Mouse (Mus musculus): Measurements from ENCODE around the gene Tspan12. TPM values are rescaled to one million over a fixed set of nuclear protein-coding genes. Genes with fewer than 3 reads are reported as not detected.
A peak's percentile ranks its signal among the peaks of the same experiment; 100 is the strongest.
"Not testable (repeated sequence)": the region's sequence is repeated elsewhere in the genome, so short reads cannot be mapped to it uniquely, and the experiment has no call there.

The Tspan12 gene
- polyA plus RNA-seq, 1 experiment from 2014 or later: 67.3 TPM

GRCm38 (mm10) chr6:21790550-21791086 is 61.7 kb downstream of the Tspan12 start:
- 74% methylated on average over 4 of the region's 4 CpGs for WGBS
- H3K9me3 ChIP-seq: no peaks in the 10 kb centered on the region
- H3K36me3 ChIP-seq: 0 out of 2 replicates have a peak, but pooled peaks cover 2% of the 10 kb centered on the region
- no peaks in the 10 kb centered on the region for H3K27me3 ChIP-seq (ENCODE audit: insufficient read depth, poor library complexity, severe bottlenecking)
- H3K27ac ChIP-seq: no peak overlapping the region
- H3K4me3 ChIP-seq: no peak overlapping the region
- peaks cover 14% of the 10 kb centered on the region for H3K4me1 ChIP-seq
- no peak for DNase-seq (ENCODE audit: low spot score)

- H3K4me3 ChIP-seq: no peak overlapping the region
- no peaks in the 10 kb centered on the region for H3K9me3 ChIP-seq
- DNase-seq (ENCODE audit: low spot score): no peak
- peaks cover 14% of the 10 kb centered on the region for H3K4me1 ChIP-seq
- whole genome bisulfite sequencing: 54% methylated on average over 2 of the region's 2 CpGs
- 0 out of 2 replicates have a peak, but pooled peaks cover 2% of the 10 kb centered on the region for H3K36me3 ChIP-seq
- no peaks in the 10 kb centered on the region for H3K27me3 ChIP-seq (ENCODE audit: insufficient read depth, poor library complexity, severe bottlenecking)
- H3K27ac ChIP-seq: no peak overlapping the region
These were observed 62.3 kb downstream of the Tspan12 start for GRCm38 (mm10) chr6:21790036-21790435.

- DNase-seq (ENCODE audit: low spot score); H3K27me3 ChIP-seq (ENCODE audit: insufficient read depth, poor library complexity, severe bottlenecking); H3K27ac ChIP-seq; H3K36me3 ChIP-seq; H3K9me3 ChIP-seq; H3K4me3 ChIP-seq: not testable (repeated sequence)
- 27% methylated on average over 1 of the region's 1 CpGs for WGBS
- H3K4me1 ChIP-seq: peaks cover 14% of the 10 kb centered on the region
These were observed 62.7 kb downstream of the Tspan12 start for GRCm38 (mm10) chr6:21789582-21789981.

GRCm38 (mm10) chr6:21787757-21788156 is 64.6 kb downstream of the Tspan12 start:
- no peak overlapping the region for H3K27ac ChIP-seq
- no peaks in the 10 kb centered on the region for H3K36me3 ChIP-seq
- H3K9me3 ChIP-seq: no peaks in the 10 kb centered on the region
- DNase-seq (ENCODE audit: low spot score): no peak
- WGBS: 78% methylated on average over 11 of the region's 11 CpGs
- no peaks in the 10 kb centered on the region for H3K27me3 ChIP-seq (ENCODE audit: insufficient read depth, poor library complexity, severe bottlenecking)
- H3K4me1 ChIP-seq: peaks cover 14% of the 10 kb centered on the region
- no peak overlapping the region for H3K4me3 ChIP-seq

GRCm38 (mm10) chr6:21787274-21787673 is 65.0 kb downstream of the Tspan12 start:
- H3K27ac ChIP-seq: no peak overlapping the region
- no peak overlapping the region for H3K4me3 ChIP-seq
- no peaks in the 10 kb centered on the region for H3K9me3 ChIP-seq
- 24% methylated on average over 6 of the region's 6 CpGs for WGBS
- H3K4me1 ChIP-seq: peaks cover 14% of the 10 kb centered on the region
- no peaks in the 10 kb centered on the region for H3K27me3 ChIP-seq (ENCODE audit: insufficient read depth, poor library complexity, severe bottlenecking)
- DNase-seq (ENCODE audit: low spot score): no peak
- H3K36me3 ChIP-seq: no peaks in the 10 kb centered on the region

GRCm38 (mm10) chr6:21774213-21774916 is 78.0 kb downstream of the Tspan12 start:
- Histone ChIP-seq H3K4me3 (no peak overlapping the region), H3K27me3 (ENCODE audit: insufficient read depth, poor library complexity, severe bottlenecking) (no peaks in the 10 kb centered on the region), H3K9me3 (no peaks in the 10 kb centered on the region), H3K27ac (no peak overlapping the region), H3K36me3 (peaks cover 7% of the 10 kb centered on the region), H3K4me1 (no peaks in the 10 kb centered on the region)
- DNase-seq (ENCODE audit: low spot score): no peak
- 87% methylated on average over 7 of the region's 7 CpGs for WGBS

GRCm38 (mm10) chr6:21769447-21769809 is 82.9 kb downstream of the Tspan12 start:
- Histone ChIP-seq H3K9me3 (no peaks in the 10 kb centered on the region), H3K4me3 (no peak overlapping the region), H3K4me1 (no peaks in the 10 kb centered on the region), H3K27me3 (ENCODE audit: insufficient read depth, poor library complexity, severe bottlenecking) (no peaks in the 10 kb centered on the region), H3K27ac (no peak overlapping the region), H3K36me3 (peaks cover 7% of the 10 kb centered on the region)
- no peak for DNase-seq (ENCODE audit: low spot score)
- WGBS: 85% methylated on average over 1 of the region's 1 CpGs

GRCm38 (mm10) chr6:21768745-21769446 is 83.4 kb downstream of the Tspan12 start:
- WGBS: 84% methylated on average over 9 of the region's 9 CpGs

GRCm38 (mm10) chr6:21767787-21768221 is 84.5 kb downstream of the Tspan12 start:
- no peaks in the 10 kb centered on the region for H3K27me3 ChIP-seq (ENCODE audit: insufficient read depth, poor library complexity, severe bottlenecking)
- 90% methylated on average over 12 of the region's 12 CpGs for WGBS
- no peaks in the 10 kb centered on the region for H3K9me3 ChIP-seq
- H3K4me1 ChIP-seq: no peaks in the 10 kb centered on the region
- H3K4me3 ChIP-seq: no peak overlapping the region
- H3K36me3 ChIP-seq: peaks cover 7% of the 10 kb centered on the region
- H3K27ac ChIP-seq: no peak overlapping the region
- DNase-seq (ENCODE audit: low spot score): no peak

More at GRCm38 (mm10) chr6:21768745-21769446, 83.4 kb downstream of the Tspan12 start:
- H3K4me3 ChIP-seq: no peak overlapping the region
- H3K36me3 ChIP-seq: peaks cover 7% of the 10 kb centered on the region
- no peaks in the 10 kb centered on the region for H3K27me3 ChIP-seq (ENCODE audit: insufficient read depth, poor library complexity, severe bottlenecking)
- no peaks in the 10 kb centered on the region for H3K9me3 ChIP-seq
- no peaks in the 10 kb centered on the region for H3K4me1 ChIP-seq
- H3K27ac ChIP-seq: 0 out of 2 replicates have a peak overlapping the region, but pooled peaks have one; percentile 16
- DNase-seq (ENCODE audit: low spot score): no peak

- Histone ChIP-seq H3K27me3 (ENCODE audit: insufficient read depth, poor library complexity, severe bottlenecking) (no peaks in the 10 kb centered on the region), H3K36me3 (no peaks in the 10 kb centered on the region), H3K4me3 (no peak overlapping the region), H3K4me1 (no peaks in the 10 kb centered on the region), H3K27ac (no peak overlapping the region), H3K9me3 (no peaks in the 10 kb centered on the region)
- DNase-seq (ENCODE audit: low spot score): no peak
- 85% methylated on average over 1 of the region's 1 CpGs for WGBS
These were observed 104.8 kb downstream of the Tspan12 start for GRCm38 (mm10) chr6:21747536-21747935.

GRCm38 (mm10) chr6:21744615-21745266 is 107.6 kb downstream of the Tspan12 start:
- no peaks in the 10 kb centered on the region for H3K4me1 ChIP-seq
- DNase-seq (ENCODE audit: low spot score): no peak
- no peaks in the 10 kb centered on the region for H3K27me3 ChIP-seq (ENCODE audit: insufficient read depth, poor library complexity, severe bottlenecking)
- H3K27ac ChIP-seq: no peak overlapping the region
- 70% methylated on average over 3 of the region's 3 CpGs for WGBS
- H3K4me3 ChIP-seq: no peak overlapping the region
- no peaks in the 10 kb centered on the region for H3K36me3 ChIP-seq
- H3K9me3 ChIP-seq: no peaks in the 10 kb centered on the region

- no peak for DNase-seq (ENCODE audit: low spot score)
- Histone ChIP-seq H3K27ac (no peak overlapping the region), H3K9me3 (no peaks in the 10 kb centered on the region), H3K36me3 (no peaks in the 10 kb centered on the region), H3K4me1 (no peaks in the 10 kb centered on the region), H3K4me3 (no peak overlapping the region), H3K27me3 (ENCODE audit: insufficient read depth, poor library complexity, severe bottlenecking) (no peaks in the 10 kb centered on the region)
- 59% methylated on average over 2 of the region's 2 CpGs for WGBS
These were observed 111.7 kb downstream of the Tspan12 start for GRCm38 (mm10) chr6:21740606-21741005.

- 85% methylated on average over 10 of the region's 10 CpGs for WGBS
- H3K36me3 ChIP-seq: no peaks in the 10 kb centered on the region
- H3K27ac ChIP-seq: no peak overlapping the region
- H3K4me3 ChIP-seq: no peak overlapping the region
- no peaks in the 10 kb centered on the region for H3K27me3 ChIP-seq (ENCODE audit: insufficient read depth, poor library complexity, severe bottlenecking)
- no peak for DNase-seq (ENCODE audit: low spot score)
- H3K4me1 ChIP-seq: no peaks in the 10 kb centered on the region
- H3K9me3 ChIP-seq: no peaks in the 10 kb centered on the region
These were observed 130.1 kb downstream of the Tspan12 start for GRCm38 (mm10) chr6:21722238-21722637.
